Mouse (Mus musculus): ENCODE results near the gene Xylb. TPM values are rescaled to one million over a fixed set of nuclear protein-coding genes. Genes with fewer than 3 reads are reported as not detected.
"Not testable (repeated sequence)": the region's sequence is repeated elsewhere in the genome, so short reads cannot be mapped to it uniquely, and the experiment has no call there.

The Xylb gene
- total RNA-seq, 2 experiments from 2014 or later: 1.1 TPM

- peak in 1 of 2 experiments; percentile 18 for DNase-seq (ENCODE audit: low spot score in 2 of 2)
These were observed 17.0 kb upstream of the Xylb start for GRCm38 (mm10) chr9:119340212-119340580.

- peak; percentile 84 to 85 for DNase-seq (ENCODE audit: low spot score in 2 of 2)
These were observed 16.0 kb upstream of the Xylb start, which contains the start of gene Myd88 for GRCm38 (mm10) chr9:119340909-119341816. Gene Myd88, minus strand, starts transcription at chr9:119341411.

GRCm38 (mm10) chr9:119342728-119343127 lies 14.5 kb upstream of the Xylb start:
- no peak for DNase-seq (ENCODE audit: low spot score in 2 of 2)

GRCm38 (mm10) chr9:119346376-119346775 lies 10.8 kb upstream of the Xylb start:
- no peak for DNase-seq (ENCODE audit: low spot score in 2 of 2)

- no peak for DNase-seq (ENCODE audit: low spot score in 2 of 2)
These were observed 6.7 kb upstream of the Xylb start for GRCm38 (mm10) chr9:119350531-119350930.

- DNase-seq (ENCODE audit: low spot score in 2 of 2): no peak
These were observed 6.1 kb upstream of the Xylb start for GRCm38 (mm10) chr9:119350947-119351705.

- peak; percentile 80 to 85 for DNase-seq (ENCODE audit: low spot score in 2 of 2)
These were observed 5.1 kb upstream of the Xylb start for GRCm38 (mm10) chr9:119352060-119352459.

GRCm38 (mm10) chr9:119353926-119354325 lies 3.3 kb upstream of the Xylb start:
- no peak for DNase-seq (ENCODE audit: low spot score in 2 of 2)

GRCm38 (mm10) chr9:119355943-119356342 lies 1.2 kb upstream of the Xylb start:
- no peak for DNase-seq (ENCODE audit: low spot score in 2 of 2)

GRCm38 (mm10) chr9:119358058-119358429 lies 863 bp downstream of the Xylb start:
- DNase-seq (ENCODE audit: low spot score in 2 of 2): no peak

GRCm38 (mm10) chr9:119361416-119361815 lies 4.2 kb downstream of the Xylb start:
- DNase-seq (ENCODE audit: low spot score in 2 of 2): no peak

GRCm38 (mm10) chr9:119363229-119363628 lies 6.0 kb downstream of the Xylb start:
- DNase-seq (ENCODE audit: low spot score in 2 of 2): no peak

GRCm38 (mm10) chr9:119365284-119365683 lies 8.1 kb downstream of the Xylb start, which contains the start of gene Slc22a14:
Gene Slc22a14, minus strand, starts transcription at chr9:119365553.
- no peak for DNase-seq (ENCODE audit: low spot score in 2 of 2)

- no peak for DNase-seq (ENCODE audit: low spot score in 2 of 2)
These were observed 11.2 kb downstream of the Xylb start for GRCm38 (mm10) chr9:119368367-119368766.

GRCm38 (mm10) chr9:119370770-119371169 lies 13.6 kb downstream of the Xylb start:
- not testable (repeated sequence) for DNase-seq (ENCODE audit: low spot score in 2 of 2)

GRCm38 (mm10) chr9:119371251-119371650 lies 14.1 kb downstream of the Xylb start:
- no peak for DNase-seq (ENCODE audit: low spot score in 2 of 2)

GRCm38 (mm10) chr9:119375008-119375407 lies 17.8 kb downstream of the Xylb start:
- DNase-seq (ENCODE audit: low spot score in 2 of 2): no peak

- no peak for DNase-seq (ENCODE audit: low spot score in 2 of 2)
These were observed 18.4 kb downstream of the Xylb start for GRCm38 (mm10) chr9:119375556-119375955.

- no peak for DNase-seq (ENCODE audit: low spot score in 2 of 2)
These were observed 21.1 kb downstream of the Xylb start for GRCm38 (mm10) chr9:119378231-119378630.

GRCm38 (mm10) chr9:119382603-119383002 lies 25.4 kb downstream of the Xylb start:
- DNase-seq (ENCODE audit: low spot score in 2 of 2): no peak

GRCm38 (mm10) chr9:119388956-119389355 lies 31.8 kb downstream of the Xylb start:
- DNase-seq (ENCODE audit: low spot score in 2 of 2): no peak

GRCm38 (mm10) chr9:119390214-119390613 lies 33.0 kb downstream of the Xylb start:
- no peak for DNase-seq (ENCODE audit: low spot score in 2 of 2)

Measured in adrenal gland, adult 18-20 months (tissue).